Mouse (Mus musculus): ENCODE measurements around the gene Igtp.
"Not testable (repeated sequence)": the region's sequence is repeated elsewhere in the genome, so short reads cannot be mapped to it uniquely, and the experiment has no call there.

Igtp gene

DNA sequence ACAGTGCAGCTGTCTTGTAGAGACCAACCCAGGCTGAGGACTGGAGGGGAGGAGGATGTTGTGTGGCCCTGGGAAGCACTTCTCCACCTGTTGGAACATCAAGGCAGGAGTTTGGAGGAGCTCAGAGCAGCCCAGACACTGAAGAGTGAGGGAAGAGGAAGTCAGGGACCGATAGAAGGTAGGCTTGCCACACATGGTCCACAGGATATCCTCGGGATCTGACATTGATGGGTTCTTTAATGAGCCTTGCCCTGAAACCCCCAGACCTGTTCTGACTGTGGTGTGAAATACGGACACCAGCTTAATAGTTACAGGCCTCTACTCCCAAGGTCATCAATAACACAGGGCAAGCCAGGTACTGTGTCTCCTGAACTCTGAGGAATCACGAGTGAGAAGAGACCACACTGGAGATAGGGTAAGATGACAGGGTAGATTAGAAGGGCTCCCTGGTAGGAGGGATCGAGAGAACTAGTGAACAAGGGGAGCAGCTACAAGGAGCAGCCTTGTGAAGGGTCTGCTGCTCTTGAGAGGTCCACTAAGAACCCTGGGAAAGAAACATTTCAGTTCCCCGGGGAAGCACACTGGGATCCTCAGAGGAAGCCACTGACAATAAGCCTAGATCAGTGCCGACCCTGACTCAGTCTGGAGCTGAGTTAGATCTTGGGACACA lies 14.5 kb downstream of the Igtp start:
- no peak for DNase-seq (ENCODE audit: low spot score)

- DNase-seq (ENCODE audit: low spot score): peak; percentile 72
Measured at GRCm38 (mm10) chr11:58214391-58215048, 15.2 kb downstream of the Igtp start.

GRCm38 (mm10) chr11:58215049-58215430 lies 15.7 kb downstream of the Igtp start:
- not testable (repeated sequence) for DNase-seq (ENCODE audit: low spot score)

DNA sequence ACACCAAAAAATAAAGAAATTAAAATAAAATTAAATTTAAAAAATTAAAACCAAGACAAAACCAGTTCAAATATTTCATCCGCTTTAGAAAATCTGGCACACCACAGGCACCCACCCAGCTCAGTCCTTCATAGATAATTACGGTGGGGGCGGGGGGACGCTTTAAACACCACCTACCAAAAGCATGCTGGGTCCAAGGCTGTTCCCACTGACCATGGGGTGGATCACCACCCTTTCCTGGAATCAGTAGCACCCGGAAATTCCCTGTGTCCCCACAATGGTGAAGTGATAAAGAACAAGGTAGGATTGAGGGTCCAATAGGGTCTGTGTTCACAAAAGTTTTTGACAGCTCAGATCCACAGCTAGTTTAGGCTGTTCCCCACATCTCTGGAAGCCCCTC lies 16.5 kb downstream of the Igtp start:
- DNase-seq (ENCODE audit: low spot score): no peak

DNA sequence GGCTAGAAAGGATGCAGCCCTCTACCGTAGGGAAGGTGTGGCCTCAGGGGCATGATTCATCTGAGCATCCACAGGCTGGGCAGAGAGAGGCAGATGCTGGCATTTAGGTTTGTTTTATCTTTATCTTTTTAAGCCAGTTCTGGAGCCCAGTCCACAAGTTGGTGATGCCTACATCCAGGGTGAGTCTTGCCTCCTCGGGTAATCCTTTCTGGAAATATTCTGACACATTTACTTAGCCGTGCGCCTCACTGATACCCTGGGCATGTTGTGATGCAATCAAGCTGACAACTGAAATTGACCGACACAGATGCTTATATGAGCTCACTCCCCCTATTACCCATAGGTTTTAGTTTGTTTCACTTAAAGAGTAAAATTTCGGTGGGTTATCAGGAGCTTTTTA lies 17.5 kb downstream of the Igtp start:
- no peak for DNase-seq (ENCODE audit: low spot score)

GRCm38 (mm10) chr11:58223751-58224150 lies 24.4 kb downstream of the Igtp start:
- no peak for DNase-seq (ENCODE audit: low spot score)

DNA sequence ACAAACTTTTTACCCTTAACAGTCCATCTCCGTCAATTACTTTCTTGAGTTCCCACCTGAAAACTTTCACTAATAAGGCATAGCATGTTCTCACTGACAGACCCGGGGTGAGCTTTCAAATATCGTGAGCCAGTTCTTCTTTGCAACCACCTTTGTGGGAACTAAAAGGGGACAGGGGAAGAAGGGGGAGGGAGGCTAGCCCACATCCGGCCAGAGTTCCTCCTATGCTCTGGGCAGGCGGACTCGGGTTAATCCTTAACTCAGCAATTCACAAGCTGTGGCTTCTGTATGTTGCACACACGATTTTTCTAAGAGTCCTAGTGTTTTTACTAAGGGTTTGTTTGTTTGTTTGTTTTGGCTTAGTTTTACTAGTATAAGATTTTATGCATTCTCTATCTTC lies 25.0 kb downstream of the Igtp start:
- peak; percentile 38 for DNase-seq (ENCODE audit: low spot score)

- DNase-seq (ENCODE audit: low spot score): not testable (repeated sequence)
Measured at GRCm38 (mm10) chr11:58224872-58225271, 25.5 kb downstream of the Igtp start.

- peak; percentile 75 for DNase-seq (ENCODE audit: low spot score)
Measured at GRCm38 (mm10) chr11:58225655-58226054, 26.3 kb downstream of the Igtp start.

- DNase-seq (ENCODE audit: low spot score): no peak
Measured at GRCm38 (mm10) chr11:58226425-58226824, 27.1 kb downstream of the Igtp start.

DNA sequence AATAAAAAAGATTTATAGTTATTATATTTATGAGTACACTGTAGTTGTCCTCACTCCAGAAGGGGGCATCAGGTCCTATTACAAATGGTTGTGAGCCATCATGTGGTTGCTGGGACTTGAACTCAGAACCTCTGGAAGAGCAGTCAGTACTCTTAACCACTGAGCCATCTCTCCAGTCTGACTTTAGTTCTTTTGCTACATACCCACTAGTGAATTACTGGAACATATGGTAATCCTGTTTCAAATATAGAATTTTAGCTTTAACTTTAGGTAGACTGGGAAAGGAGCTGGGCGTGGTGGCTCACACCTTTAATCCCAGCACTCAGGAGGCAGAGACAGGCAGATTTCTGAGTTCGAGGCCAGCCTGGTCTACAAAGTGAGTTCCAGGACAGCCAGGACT lies 28.7 kb downstream of the Igtp start:
- DNase-seq (ENCODE audit: low spot score): not testable (repeated sequence)

- DNase-seq (ENCODE audit: low spot score): no peak
Measured at GRCm38 (mm10) chr11:58230396-58230910, 31.1 kb downstream of the Igtp start.

- DNase-seq (ENCODE audit: low spot score): no peak
Measured at GRCm38 (mm10) chr11:58231156-58231555, 31.8 kb downstream of the Igtp start.

DNA sequence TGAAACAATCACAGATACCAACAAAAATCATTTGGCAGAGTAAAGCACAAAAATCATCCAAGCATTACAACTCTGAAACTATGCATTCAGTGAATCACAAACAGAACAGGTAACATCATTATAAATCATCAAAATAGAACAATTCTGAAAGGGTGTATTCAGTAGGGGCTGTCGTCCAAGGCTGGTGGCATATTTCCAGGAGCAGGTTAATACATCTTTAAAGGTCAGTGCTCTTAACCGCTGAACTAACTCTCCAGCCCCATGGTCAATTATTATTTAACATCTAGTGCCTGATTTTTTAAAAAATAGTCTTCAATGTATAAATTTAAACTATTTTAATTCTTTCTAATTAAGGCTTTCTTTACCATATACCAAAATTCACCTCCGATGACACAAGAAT lies 35.2 kb downstream of the Igtp start:
- not testable (repeated sequence) for DNase-seq (ENCODE audit: low spot score)

GRCm38 (mm10) chr11:58235152-58235551 lies 35.8 kb downstream of the Igtp start:
- DNase-seq (ENCODE audit: low spot score): no peak

GRCm38 (mm10) chr11:58238840-58239791 lies 39.8 kb downstream of the Igtp start:
- no peak for DNase-seq (ENCODE audit: low spot score)

DNA sequence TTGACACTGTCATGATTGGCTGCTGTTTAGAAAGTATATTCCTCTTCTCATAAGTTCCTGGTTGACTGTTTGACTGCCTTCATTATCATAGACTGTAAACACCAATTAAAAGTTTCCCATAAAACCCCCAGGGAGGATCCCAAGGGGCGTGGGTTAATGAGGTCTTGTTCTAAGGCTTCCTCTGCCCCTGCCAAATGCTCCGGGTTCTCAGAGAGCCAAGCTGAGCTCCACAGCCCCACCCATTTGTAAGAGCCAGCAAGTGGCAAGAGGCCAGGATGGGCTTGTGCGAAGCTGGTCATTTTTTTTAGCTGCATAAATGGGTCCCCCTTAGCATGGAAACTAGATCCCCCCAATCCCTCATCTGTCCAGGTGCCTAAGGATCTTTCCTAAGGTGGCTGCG lies 47.9 kb downstream of the Igtp start:
- no peak for DNase-seq (ENCODE audit: low spot score)

GRCm38 (mm10) chr11:58249203-58249981 lies 50.0 kb downstream of the Igtp start:
- DNase-seq (ENCODE audit: low spot score): no peak

DNA sequence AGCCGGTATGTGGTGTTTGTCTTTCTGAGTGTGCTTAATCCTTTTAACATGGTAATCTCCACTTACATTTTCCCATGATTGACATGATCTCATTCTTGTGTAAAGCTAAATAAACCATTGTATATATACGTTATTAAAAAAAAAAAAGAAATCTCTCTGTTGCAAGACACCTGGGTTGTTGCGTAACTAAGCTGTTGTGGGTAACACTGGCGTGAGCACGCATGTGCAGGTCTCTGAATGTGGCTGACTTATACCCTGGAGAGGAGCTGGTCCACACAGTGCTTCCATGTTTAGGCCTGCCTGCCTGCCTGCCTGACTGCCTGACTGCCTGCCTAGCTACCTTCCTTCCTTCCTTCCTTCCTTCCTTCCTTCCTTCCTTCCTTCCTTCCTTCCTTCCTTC lies 51.2 kb downstream of the Igtp start:
- DNase-seq (ENCODE audit: low spot score): no peak

DNA sequence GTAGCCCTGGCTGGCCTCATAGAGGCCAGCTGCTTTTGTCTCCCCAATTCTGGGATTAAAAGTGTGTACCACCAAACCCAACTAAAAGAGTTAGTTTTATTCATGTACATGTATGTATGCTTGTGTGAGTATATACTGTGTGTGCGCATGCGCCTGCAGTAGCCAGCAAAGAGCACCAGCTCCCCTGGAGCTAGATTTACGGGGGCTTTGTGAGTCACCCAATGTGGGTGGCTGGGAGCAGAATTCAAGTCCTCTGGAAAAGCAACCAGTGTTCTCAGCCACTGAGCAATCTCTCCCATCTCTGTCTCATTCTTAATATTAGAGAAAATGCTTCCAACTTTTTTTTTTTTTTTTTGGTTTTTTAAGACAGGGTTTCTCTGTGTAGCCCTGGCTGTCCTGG lies 55.1 kb downstream of the Igtp start:
- no peak for DNase-seq (ENCODE audit: low spot score)
